Mouse (Mus musculus): ENCODE measurements around the gene Sned1. TPM values are rescaled to one million over a fixed set of nuclear protein-coding genes. Genes with fewer than 3 reads are reported as not detected.
"Not testable (repeated sequence)": the region's sequence is repeated elsewhere in the genome, so short reads cannot be mapped to it uniquely, and the experiment has no call there.

The Sned1 gene
- polyA plus RNA-seq, 1 experiment from 2014 or later = 4.9 TPM

- H3K27ac ChIP-seq (ENCODE audit: low read depth) = no peak overlapping the region
- no peak overlapping the region for H3K4me3 ChIP-seq (ENCODE audit: low read depth, low read length)
- DNase-seq (ENCODE audit: low spot score) (peak; percentile 85), ATAC-seq (replicated peaks; ENCODE audit: low FRiP score, low TSS enrichment, low read depth) (0 out of 2 replicates have a peak, but pooled peaks have one; percentile 27)
- no peaks in the 10 kb centered on the region for H3K4me1 ChIP-seq (replicated peaks; ENCODE audit: control insufficient read depth, insufficient read depth, low read length)
- no peak overlapping the region for H3K9ac ChIP-seq (ENCODE audit: low read length)
- no peak overlapping the region for H3K4me2 ChIP-seq (ENCODE audit: low read length)
- no peaks in the 10 kb centered on the region for H3K9me3 ChIP-seq (ENCODE audit: control insufficient read depth, low read length)
- H3K36me3 ChIP-seq (ENCODE audit: control insufficient read depth, insufficient read depth, low read length) = no peaks in the 10 kb centered on the region
- 3% methylated on average over 16 of the region's 16 CpGs for WGBS
- H3K27me3 ChIP-seq (replicated peaks; ENCODE audit: control insufficient read depth, insufficient read depth, low read length) = no peaks in the 10 kb centered on the region
Measured at GRCm38 (mm10) chr1:93272409-93272821, 36.8 kb downstream of the Sned1 start.

GRCm38 (mm10) chr1:93275561-93275960 is 39.9 kb downstream of the Sned1 start:
- WGBS = 69% methylated on average over 6 of the region's 6 CpGs
- Histone ChIP-seq H3K4me3 (ENCODE audit: low read depth, low read length) (no peak overlapping the region), H3K36me3 (ENCODE audit: control insufficient read depth, insufficient read depth, low read length) (no peaks in the 10 kb centered on the region), H3K27me3 (replicated peaks; ENCODE audit: control insufficient read depth, insufficient read depth, low read length) (no peaks in the 10 kb centered on the region), H3K9me3 (ENCODE audit: control insufficient read depth, low read length) (no peaks in the 10 kb centered on the region), H3K4me1 (replicated peaks; ENCODE audit: control insufficient read depth, insufficient read depth, low read length) (no peaks in the 10 kb centered on the region), H3K27ac (ENCODE audit: low read depth) (no peak overlapping the region), H3K9ac (ENCODE audit: low read length) (no peak overlapping the region), H3K4me2 (ENCODE audit: low read length) (no peak overlapping the region)
- ATAC-seq (replicated peaks; ENCODE audit: low FRiP score, low TSS enrichment, low read depth) (no peak), DNase-seq (ENCODE audit: low spot score) (no peak)

DNA sequence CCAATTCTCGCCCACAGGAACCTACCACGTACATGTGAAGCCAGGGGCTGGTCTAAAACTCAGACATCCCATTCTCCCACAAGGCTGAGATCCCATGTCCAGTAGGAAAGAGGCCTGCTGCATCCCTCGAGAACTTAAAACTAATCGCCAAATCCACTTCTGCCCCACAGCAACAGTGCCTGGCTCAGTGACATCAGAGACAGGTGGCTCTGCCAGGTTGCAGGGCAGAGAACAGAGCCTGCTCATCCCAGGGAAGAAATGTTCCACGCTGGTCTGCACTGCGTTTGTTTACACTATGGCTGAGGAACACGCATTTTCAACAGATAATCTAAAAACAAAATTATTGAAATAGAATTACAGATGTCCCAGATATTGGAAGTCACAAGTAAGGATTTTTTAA is 41.4 kb downstream of the Sned1 start:
- H3K27me3 ChIP-seq (replicated peaks; ENCODE audit: control insufficient read depth, insufficient read depth, low read length) = no peaks in the 10 kb centered on the region
- H3K4me3 ChIP-seq (ENCODE audit: low read depth, low read length) = no peak overlapping the region
- H3K4me2 ChIP-seq (ENCODE audit: low read length) = no peak overlapping the region
- DNase-seq (ENCODE audit: low spot score) = no peak
- 61% methylated on average over 7 of the region's 7 CpGs for WGBS
- H3K27ac ChIP-seq (ENCODE audit: low read depth) = no peak overlapping the region
- H3K4me1 ChIP-seq (replicated peaks; ENCODE audit: control insufficient read depth, insufficient read depth, low read length) = no peaks in the 10 kb centered on the region
- H3K9me3 ChIP-seq (ENCODE audit: control insufficient read depth, low read length) = no peaks in the 10 kb centered on the region
- no peak overlapping the region for H3K9ac ChIP-seq (ENCODE audit: low read length)
- no peaks in the 10 kb centered on the region for H3K36me3 ChIP-seq (ENCODE audit: control insufficient read depth, insufficient read depth, low read length)
- ATAC-seq (replicated peaks; ENCODE audit: low FRiP score, low TSS enrichment, low read depth) = no peak

DNA sequence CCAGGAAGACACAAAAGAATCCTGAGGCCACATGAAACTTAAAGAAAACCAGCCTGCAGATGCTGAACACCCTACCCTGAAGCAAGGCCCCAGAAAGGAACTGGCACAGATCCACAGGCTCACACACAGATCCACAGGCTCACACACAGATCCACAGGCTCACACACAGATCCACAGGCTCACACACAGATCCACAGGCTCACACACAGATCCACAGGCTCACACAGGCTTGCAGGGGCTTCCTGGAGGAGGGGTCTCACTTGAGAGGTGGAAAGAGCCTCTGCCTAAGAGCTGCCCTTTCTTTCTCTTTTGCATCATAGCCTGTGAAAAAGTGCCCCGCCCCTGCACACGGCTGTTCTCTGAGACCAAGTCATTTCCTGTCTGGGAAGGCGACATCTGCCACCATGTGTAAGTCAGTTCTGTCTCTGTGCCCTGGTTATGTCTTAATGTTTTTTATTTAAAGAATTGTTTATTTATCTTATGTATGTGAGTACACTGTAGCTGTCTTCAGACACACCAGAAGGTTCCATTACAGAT is 54.1 kb downstream of the Sned1 start:
- Histone ChIP-seq H3K27ac (ENCODE audit: low read depth) (no peak overlapping the region), H3K9me3 (ENCODE audit: control insufficient read depth, low read length) (no peaks in the 10 kb centered on the region), H3K4me3 (ENCODE audit: low read depth, low read length) (no peak overlapping the region), H3K36me3 (ENCODE audit: control insufficient read depth, insufficient read depth, low read length) (no peaks in the 10 kb centered on the region), H3K27me3 (replicated peaks; ENCODE audit: control insufficient read depth, insufficient read depth, low read length) (no peaks in the 10 kb centered on the region), H3K4me2 (ENCODE audit: low read length) (no peak overlapping the region), H3K4me1 (replicated peaks; ENCODE audit: control insufficient read depth, insufficient read depth, low read length) (no peaks in the 10 kb centered on the region), H3K9ac (ENCODE audit: low read length) (no peak overlapping the region)
- no peak for ATAC-seq (replicated peaks; ENCODE audit: low FRiP score, low TSS enrichment, low read depth)
- DNase-seq (ENCODE audit: low spot score) = no peak
- WGBS = 46% methylated on average over 3 of the region's 3 CpGs

DNA sequence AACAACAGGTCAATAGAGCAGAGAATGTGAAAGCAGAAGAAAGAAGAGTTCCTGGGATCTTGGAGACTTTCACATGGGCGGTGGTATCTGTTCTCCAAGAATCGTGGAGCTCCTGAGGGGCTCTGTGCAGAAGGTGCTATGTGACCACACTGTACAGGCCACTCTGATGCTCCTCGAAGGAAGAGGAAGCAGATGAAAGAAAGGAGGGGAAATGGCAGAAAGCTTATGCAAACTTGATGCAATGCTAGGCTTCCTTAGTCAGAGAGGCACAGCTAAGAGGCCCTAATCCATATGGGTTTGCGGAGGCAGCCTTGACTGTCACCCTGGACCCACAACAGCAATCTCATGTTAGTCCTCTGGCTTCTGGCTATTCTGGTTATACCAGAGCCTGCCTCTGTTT is 55.3 kb downstream of the Sned1 start:
- Histone ChIP-seq H3K36me3 (ENCODE audit: control insufficient read depth, insufficient read depth, low read length) (peaks cover 5% of the 10 kb centered on the region), H3K4me3 (ENCODE audit: low read depth, low read length) (no peak overlapping the region), H3K4me2 (ENCODE audit: low read length) (no peak overlapping the region), H3K27ac (ENCODE audit: low read depth) (no peak overlapping the region), H3K9me3 (ENCODE audit: control insufficient read depth, low read length) (no peaks in the 10 kb centered on the region), H3K4me1 (replicated peaks; ENCODE audit: control insufficient read depth, insufficient read depth, low read length) (no peaks in the 10 kb centered on the region), H3K27me3 (replicated peaks; ENCODE audit: control insufficient read depth, insufficient read depth, low read length) (no peaks in the 10 kb centered on the region), H3K9ac (ENCODE audit: low read length) (no peak overlapping the region)
- DNase-seq (ENCODE audit: low spot score) = no peak
- WGBS = 83% methylated on average over 4 of the region's 4 CpGs
- no peak for ATAC-seq (replicated peaks; ENCODE audit: low FRiP score, low TSS enrichment, low read depth)

DNA sequence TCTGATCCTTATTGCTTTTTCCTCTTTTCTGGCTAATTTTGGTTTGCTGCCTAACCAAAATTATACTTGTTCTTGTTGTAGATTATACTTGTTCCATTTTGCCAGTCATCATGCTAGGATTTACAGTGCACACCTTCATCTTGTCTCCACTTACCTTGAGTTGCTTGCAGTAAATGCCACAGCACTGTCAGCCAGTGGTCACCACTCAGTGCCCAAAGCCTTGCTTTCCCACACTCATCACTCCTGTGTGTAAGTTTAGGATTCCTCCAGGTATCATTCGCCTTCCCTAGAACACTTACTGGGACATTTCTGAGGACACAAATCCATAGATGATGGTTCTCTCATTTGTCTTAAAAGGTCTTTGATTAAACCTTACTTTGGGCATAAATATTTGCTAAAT is 56.0 kb downstream of the Sned1 start:
- 86% methylated on average over 1 of the region's 1 CpGs for WGBS
- peaks cover 11% of the 10 kb centered on the region for H3K36me3 ChIP-seq (ENCODE audit: control insufficient read depth, insufficient read depth, low read length)

GRCm38 (mm10) chr1:93292006-93292405 is 56.4 kb downstream of the Sned1 start:
- Histone ChIP-seq H3K9me3 (ENCODE audit: control insufficient read depth, low read length) (no peaks in the 10 kb centered on the region), H3K9ac (ENCODE audit: low read length) (no peak overlapping the region), H3K4me1 (replicated peaks; ENCODE audit: control insufficient read depth, insufficient read depth, low read length) (no peaks in the 10 kb centered on the region), H3K4me3 (ENCODE audit: low read depth, low read length) (no peak overlapping the region), H3K4me2 (ENCODE audit: low read length) (no peak overlapping the region), H3K27ac (ENCODE audit: low read depth) (no peak overlapping the region), H3K36me3 (ENCODE audit: control insufficient read depth, insufficient read depth, low read length) (peaks cover 15% of the 10 kb centered on the region), H3K27me3 (replicated peaks; ENCODE audit: control insufficient read depth, insufficient read depth, low read length) (no peaks in the 10 kb centered on the region)
- DNase-seq (ENCODE audit: low spot score) (no peak), ATAC-seq (replicated peaks; ENCODE audit: low FRiP score, low TSS enrichment, low read depth) (no peak)
- 74% methylated on average over 8 of the region's 8 CpGs for WGBS

More for the DNA sequence above, 56.0 kb downstream of the Sned1 start:
- Histone ChIP-seq H3K4me1 (replicated peaks; ENCODE audit: control insufficient read depth, insufficient read depth, low read length) (no peaks in the 10 kb centered on the region), H3K27me3 (replicated peaks; ENCODE audit: control insufficient read depth, insufficient read depth, low read length) (no peaks in the 10 kb centered on the region), H3K4me3 (ENCODE audit: low read depth, low read length) (no peak overlapping the region), H3K9ac (ENCODE audit: low read length) (no peak overlapping the region), H3K9me3 (ENCODE audit: control insufficient read depth, low read length) (no peaks in the 10 kb centered on the region), H3K4me2 (ENCODE audit: low read length) (no peak overlapping the region), H3K27ac (ENCODE audit: low read depth) (no peak overlapping the region)
- DNase-seq (ENCODE audit: low spot score) (no peak), ATAC-seq (replicated peaks; ENCODE audit: low FRiP score, low TSS enrichment, low read depth) (no peak)

- ATAC-seq (replicated peaks; ENCODE audit: low FRiP score, low TSS enrichment, low read depth); H3K4me2 ChIP-seq (ENCODE audit: low read length); DNase-seq (ENCODE audit: low spot score); H3K27me3 ChIP-seq (replicated peaks; ENCODE audit: control insufficient read depth, insufficient read depth, low read length); H3K9ac ChIP-seq (ENCODE audit: low read length); H3K4me1 ChIP-seq (replicated peaks; ENCODE audit: control insufficient read depth, insufficient read depth, low read length); H3K27ac ChIP-seq (ENCODE audit: low read depth); H3K9me3 ChIP-seq (ENCODE audit: control insufficient read depth, low read length); H3K4me3 ChIP-seq (ENCODE audit: low read depth, low read length): not testable (repeated sequence)
- peaks cover 35% of the 10 kb centered on the region for H3K36me3 ChIP-seq (ENCODE audit: control insufficient read depth, insufficient read depth, low read length)
- 86% methylated on average over 3 of the region's 3 CpGs for WGBS
Measured at GRCm38 (mm10) chr1:93294491-93294890, 58.9 kb downstream of the Sned1 start.

DNA sequence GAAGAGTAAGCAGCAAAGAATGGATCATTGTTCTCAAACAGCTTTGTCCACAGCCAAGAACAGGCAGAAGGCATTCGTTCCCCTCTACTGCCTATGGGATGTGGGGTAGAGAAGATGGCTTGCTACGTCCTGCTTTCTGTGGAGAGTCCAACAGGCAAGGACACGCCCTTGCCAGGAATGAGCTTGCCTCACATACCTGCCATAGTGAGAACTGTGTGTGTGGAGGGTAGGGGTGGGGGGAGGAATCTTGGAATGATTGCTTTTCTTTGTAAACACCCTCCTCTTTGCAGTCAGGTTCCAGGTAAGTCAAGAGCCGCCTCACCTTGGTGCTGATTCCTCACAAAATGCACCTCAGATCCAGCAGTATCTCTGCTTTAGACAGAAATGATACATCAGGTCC is 64.2 kb downstream of the Sned1 start:
- Histone ChIP-seq H3K9me3 (ENCODE audit: control insufficient read depth, low read length) (no peaks in the 10 kb centered on the region), H3K27ac (ENCODE audit: low read depth) (no peak overlapping the region), H3K27me3 (replicated peaks; ENCODE audit: control insufficient read depth, insufficient read depth, low read length) (no peaks in the 10 kb centered on the region), H3K9ac (ENCODE audit: low read length) (no peak overlapping the region), H3K4me1 (replicated peaks; ENCODE audit: control insufficient read depth, insufficient read depth, low read length) (peaks cover 1% of the 10 kb centered on the region; the same call in 1 of the 2 replicates), H3K4me3 (ENCODE audit: low read depth, low read length) (no peak overlapping the region), H3K36me3 (ENCODE audit: control insufficient read depth, insufficient read depth, low read length) (peaks cover 83% of the 10 kb centered on the region), H3K4me2 (ENCODE audit: low read length) (no peak overlapping the region)
- DNase-seq (ENCODE audit: low spot score) (no peak), ATAC-seq (replicated peaks; ENCODE audit: low FRiP score, low TSS enrichment, low read depth) (no peak)
- 64% methylated on average over 4 of the region's 4 CpGs for WGBS
